Mouse (Mus musculus): Measurements from ENCODE around the gene P2rx1.

The P2rx1 gene

GRCm38 (mm10) chr11:73024236-73024904, 25.5 kb downstream of the P2rx1 start:
- peak; percentile 58 to 67 for DNase-seq

DNA sequence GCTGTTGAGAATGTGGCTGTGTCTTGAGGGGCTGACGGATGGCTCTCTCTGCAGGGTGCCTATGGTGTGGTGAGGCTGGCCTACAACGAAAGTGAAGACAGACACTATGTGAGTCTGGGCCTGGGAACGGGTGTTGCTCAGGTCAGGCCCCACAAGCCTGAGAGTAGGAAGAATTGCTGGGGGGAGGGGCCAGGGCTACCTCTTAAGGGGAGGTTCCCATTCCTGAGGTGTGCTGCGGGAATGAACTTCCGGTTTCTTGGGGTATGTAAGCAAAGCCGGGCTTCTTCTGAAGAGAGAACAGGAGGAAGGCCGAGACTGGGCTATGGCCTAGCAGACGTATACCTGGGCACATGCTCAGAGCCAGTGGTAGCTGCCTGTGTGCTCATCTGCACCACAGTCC, 28.1 kb downstream of the P2rx1 start:
- DNase-seq = peak; percentile 64 to 72

- peak; percentile 89 to 91 for DNase-seq
These were observed 32.1 kb downstream of the P2rx1 start for GRCm38 (mm10) chr11:73030821-73031498.

GRCm38 (mm10) chr11:73031536-73031935, 32.6 kb downstream of the P2rx1 start:
- no peak for DNase-seq

DNA sequence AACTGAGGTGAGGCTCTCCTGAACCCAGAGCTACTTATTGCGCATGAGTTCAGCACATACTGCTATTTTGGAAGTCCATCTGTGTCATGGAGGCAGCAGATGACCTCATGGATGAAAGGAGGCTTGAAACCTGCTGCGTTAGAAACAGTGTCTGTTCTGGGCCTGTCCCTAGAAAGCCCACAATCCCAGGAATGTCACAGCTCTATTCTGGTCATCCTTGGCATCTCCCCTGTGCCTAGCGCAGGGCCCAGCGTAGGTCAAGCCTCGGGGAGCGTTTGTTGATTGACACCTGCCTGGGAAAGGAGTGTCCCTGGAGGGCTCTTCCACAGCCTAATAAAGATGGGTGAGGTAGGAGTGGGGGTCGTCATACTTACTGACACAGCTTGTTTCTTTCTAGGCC, 37.2 kb downstream of the P2rx1 start:
- no peak for DNase-seq

GRCm38 (mm10) chr11:73036889-73037288, 38.0 kb downstream of the P2rx1 start:
- no peak for DNase-seq

- no peak for DNase-seq
These were observed 38.8 kb downstream of the P2rx1 start for GRCm38 (mm10) chr11:73037691-73038090.

GRCm38 (mm10) chr11:73039102-73039799, 40.3 kb downstream of the P2rx1 start:
- DNase-seq = peak; percentile 58 to 79

DNA sequence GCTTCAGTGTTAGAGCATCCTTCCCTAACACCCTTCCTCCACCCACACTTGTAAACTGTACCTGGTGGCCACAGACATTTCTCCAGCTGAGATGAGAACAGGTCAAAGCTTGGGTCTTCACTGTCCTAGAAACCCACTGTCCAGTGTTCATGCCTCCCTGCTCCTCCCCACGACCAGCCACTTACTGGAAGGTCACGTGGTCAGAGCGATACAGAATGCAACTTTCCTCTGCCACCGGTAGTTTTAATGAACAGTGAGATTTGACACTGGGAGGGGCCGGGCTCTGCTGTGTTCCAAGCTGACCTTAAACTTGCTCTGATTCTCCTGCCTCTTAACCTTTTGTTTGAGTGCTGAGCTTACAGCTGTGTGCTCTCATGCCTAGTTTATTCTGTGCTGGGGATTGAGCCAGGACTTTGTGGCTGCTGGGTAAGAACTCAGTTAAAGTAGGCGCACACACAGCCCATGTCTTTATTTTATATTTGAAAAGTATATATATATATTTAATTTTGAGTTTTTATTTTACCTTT, 45.4 kb downstream of the P2rx1 start:
- peak in 1 of 2 experiments; percentile 39 for DNase-seq

GRCm38 (mm10) chr11:73044789-73045188, 45.9 kb downstream of the P2rx1 start:
- DNase-seq = peak in 1 of 2 experiments; percentile 5

DNA sequence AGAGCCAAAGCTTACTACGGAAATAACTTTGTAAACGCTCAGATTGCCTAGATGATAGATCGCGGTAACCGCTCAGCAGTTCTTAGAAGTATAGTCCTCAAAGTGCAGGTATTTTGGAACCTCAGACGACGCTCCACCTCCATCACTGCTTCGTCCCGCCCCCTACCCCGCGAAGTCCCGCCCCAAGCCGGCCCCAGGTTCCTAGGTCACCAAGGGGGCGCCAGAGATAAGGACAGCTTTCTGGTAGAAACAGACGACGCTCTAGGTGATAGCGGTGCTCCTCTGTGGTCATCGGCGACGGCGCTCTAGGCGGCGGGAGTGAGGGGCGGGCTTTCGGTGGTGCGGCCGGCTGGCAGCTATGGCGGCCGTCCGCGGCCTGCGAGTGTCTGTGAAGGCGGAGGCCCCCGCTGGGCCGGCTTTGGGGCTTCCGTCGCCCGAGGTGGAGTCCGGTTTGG, 48.7 kb downstream of the P2rx1 start, which contains the start of gene Ncbp3:
Gene Ncbp3 (plus strand): TSS at position 242 of the 455 bp plus-strand sequence.
- peak; percentile 97 for DNase-seq

DNA sequence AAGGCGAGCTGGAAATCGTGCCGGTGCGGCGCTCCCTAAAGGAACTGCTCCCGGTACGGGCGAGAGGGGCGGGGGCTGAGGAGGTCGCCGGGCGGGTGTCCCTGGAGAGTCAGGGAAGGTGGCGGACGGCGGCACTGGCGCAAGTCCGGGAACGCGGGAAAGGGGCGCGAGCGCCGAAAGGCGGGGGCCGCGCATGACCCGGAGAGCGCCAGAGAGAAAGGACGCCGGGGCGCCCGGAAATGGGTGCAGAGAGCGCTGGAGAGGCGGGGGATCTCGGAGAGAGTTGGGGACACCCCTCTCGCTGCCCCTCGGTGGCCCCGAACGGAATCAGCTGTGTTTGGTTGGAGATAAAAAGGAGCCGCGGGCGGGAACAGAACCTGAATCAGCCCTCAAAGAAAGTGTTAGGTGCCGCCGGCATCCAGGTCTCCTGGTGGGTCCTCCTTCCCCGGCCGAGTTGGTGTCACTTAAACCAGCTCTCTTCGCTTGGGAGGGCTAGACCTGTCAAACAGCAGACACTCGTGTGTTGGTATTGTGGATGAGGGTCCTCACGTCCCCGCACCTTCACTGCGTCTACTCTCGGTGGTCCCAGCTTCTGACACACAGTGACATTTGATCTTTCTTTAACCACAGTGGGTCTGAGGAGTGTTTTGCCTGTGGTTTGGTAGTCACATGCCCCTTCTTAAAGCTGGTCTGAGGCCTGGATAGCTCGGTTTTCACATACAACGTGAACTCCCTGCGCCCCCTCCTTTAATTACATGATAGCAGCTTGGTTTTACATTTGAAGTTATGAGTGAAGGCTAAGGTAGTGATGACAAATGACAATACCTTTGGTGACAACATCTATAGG, 49.4 kb downstream of the P2rx1 start:
- no peak for DNase-seq

GRCm38 (mm10) chr11:73049335-73049734, 50.4 kb downstream of the P2rx1 start:
- peak; percentile 72 to 85 for DNase-seq

- no peak for DNase-seq
These were observed 53.9 kb downstream of the P2rx1 start for GRCm38 (mm10) chr11:73052795-73053194.

GRCm38 (mm10) chr11:73057701-73058100, 58.8 kb downstream of the P2rx1 start:
- DNase-seq = no peak

DNA sequence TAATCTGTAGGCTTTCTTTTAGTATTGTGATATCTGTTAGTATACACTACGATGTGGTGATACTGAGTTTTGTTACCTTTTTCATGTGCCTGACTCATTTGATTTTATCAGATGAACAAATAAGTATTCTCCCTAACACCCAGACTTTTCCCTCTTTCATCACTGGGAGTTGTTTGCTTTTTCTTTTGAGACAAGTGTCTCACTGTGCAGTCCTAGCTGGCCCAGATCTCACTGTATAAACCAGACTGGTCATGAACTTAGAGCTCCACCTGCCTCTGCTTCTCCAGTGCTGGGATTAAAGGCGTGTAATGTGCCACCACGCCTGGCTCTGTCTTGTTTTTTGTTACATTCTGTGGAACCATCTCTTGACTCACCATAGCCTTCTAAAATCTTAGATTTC, 60.7 kb downstream of the P2rx1 start:
- no peak for DNase-seq

- DNase-seq = no peak
These were observed 62.5 kb downstream of the P2rx1 start for GRCm38 (mm10) chr11:73061413-73061812.
